Mouse (Mus musculus): Measurements from ENCODE around the gene Adm2.

DNA sequence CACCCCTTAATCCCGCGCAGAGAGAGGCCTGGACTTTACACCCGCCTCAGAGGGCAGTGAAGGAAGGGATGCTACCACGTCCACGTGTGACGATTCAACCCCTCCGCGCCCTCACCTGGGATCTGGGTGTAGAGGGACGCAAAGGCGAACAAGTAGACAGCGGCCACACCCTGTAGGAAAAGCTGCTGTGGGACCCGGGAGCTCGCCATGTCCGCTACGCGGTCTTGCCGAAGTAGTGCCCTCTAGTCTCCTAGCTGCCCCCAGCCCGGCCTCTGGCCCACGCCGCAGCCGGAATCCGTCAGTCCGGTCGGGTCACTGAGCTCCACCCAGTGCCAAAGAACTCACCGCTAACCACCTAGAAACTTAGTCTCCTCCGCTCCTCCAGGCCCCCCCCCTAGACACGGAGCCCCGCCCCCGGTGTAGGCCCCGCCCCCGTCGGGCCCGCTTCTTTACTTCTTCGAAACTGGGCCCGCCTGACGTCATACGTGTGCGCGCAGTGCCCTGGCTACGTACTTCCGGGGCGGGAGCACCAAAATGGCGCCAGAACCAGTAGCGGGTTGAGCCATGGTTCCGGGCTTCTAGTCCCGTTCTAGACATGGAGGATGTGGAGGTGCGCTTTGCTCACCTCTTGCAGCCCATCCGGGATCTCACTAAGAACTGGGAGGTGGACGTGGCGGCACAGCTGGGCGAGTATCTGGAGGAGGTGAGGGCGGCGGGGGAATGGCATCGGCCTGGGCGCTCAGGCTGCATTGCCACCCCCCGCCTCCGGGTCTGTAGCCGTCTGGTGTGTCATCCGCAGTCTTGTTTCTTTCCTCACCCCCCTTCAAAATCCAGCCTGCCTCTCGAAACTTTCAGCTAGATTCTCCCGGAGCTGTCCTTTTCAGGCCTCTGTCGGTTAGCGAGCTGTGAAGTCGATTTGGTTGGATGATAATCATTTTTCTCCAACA is 33.0 kb downstream of the Adm2 start, which contains the start of the genes Lmf2 and Ncaph2:
- no peak for TF ChIP-seq CTCF (IDR thresholded peaks at IDR 0.05; ENCODE audit: extremely low read depth, insufficient read depth, low read length)
- peak; percentile 72 for TF ChIP-seq POLR2A (IDR thresholded peaks at IDR 0.05; ENCODE audit: extremely low read depth, insufficient read depth, low read length)

Measured in cortical plate, adult 2 months (tissue).